Mouse (Mus musculus): ENCODE measurements around the gene Foxp4.

Gene Foxp4

DNA sequence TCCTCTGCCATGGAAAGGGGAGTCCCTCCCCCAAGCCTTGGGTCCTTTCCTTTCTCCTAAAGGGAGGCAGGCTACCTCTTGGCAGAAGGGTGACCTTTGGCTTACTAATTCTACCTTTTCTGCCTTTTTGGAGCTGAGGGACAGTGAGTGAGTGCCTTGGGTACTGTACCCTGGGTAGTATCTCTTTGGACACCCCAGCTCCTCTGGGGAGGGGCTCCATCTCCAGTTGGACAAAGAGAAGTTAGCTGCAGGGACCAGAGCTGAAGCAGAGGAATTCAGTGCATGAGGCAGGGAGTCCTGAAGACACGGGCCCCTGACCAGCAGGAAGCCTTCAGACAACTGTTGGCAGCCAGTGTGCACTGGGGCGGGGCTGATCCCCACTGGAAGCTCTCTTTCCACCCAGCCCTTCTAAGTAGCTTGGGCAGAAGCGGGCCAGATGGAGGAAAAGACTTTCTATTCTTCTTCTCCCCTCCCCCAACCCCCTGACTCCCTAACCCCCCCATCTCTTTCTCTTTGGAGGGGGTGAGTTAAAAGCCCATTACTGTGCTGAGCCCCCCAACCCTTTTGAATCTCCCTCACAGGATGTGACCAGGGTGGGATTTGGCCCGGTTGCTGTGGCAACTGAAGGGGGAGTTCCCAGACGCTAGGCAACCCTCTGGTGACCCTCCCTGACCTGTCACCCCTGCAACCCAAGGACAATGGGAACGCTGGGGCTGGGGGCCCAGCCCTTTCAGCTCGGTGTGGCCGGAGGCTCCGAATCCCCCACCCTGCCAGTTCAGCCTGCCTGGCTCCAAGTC, 26.3 kb downstream of the Foxp4 start:
- no peak for DNase-seq (ENCODE audit: low spot score)

DNA sequence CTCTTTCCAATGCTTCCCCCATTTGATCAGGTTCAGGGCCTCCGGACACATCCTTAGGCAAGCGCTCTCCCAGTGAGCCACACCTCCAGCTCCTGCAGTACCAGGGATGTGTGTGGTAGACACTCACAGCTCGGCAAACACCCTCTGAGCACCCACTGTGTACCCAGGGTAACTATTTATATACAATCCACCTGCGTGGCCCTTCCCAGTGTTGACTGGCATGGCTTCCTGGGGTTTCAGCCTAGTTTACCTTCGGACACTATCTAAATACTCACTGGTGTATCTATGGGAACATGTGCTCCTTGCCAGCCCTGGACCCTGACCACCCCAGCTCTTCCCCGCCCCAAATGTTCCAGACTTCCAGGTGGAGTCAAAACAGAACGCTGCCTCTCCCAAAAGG, 34.7 kb downstream of the Foxp4 start:
- DNase-seq (ENCODE audit: low spot score) = no peak

DNA sequence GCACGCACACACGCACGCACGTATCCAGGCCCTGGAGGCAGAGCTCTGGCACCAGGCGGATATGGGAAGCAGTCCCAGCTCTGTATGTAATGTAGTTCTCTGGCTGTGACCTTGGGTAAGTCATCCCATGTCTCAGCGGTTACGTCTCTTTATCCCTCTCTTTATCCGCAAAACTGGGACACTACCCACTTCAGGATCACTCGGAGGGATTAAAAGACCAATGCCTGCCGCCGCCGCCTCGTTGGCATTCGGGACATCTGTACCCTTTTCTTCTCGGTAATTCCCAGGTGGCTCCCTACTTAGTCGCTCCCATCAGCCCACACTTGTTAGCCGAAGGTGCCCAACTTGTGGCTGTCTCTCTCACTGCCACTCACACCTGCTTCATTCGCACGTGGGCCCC, 35.2 kb downstream of the Foxp4 start:
- no peak for DNase-seq (ENCODE audit: low spot score)

DNA sequence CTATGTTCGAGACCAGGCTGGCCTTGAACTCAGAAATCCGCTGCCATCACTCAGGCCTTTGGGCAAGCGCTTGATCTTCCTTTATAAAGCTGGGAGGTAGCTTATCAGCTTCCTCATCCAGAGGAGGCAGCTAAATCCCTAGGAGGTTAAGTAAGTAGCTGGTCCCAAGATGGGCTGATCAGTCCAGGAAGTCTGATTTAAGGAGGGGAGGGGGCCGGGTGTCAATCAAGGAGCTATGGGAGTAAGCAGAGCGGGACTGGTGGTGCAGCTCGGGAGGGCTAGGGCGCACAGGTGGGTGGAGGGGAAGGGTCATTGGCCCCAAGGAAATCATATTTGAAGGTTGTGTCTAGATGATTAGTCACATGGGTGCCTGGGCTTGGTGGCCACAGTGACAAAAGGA, 35.8 kb downstream of the Foxp4 start:
- no peak for DNase-seq (ENCODE audit: low spot score)

DNA sequence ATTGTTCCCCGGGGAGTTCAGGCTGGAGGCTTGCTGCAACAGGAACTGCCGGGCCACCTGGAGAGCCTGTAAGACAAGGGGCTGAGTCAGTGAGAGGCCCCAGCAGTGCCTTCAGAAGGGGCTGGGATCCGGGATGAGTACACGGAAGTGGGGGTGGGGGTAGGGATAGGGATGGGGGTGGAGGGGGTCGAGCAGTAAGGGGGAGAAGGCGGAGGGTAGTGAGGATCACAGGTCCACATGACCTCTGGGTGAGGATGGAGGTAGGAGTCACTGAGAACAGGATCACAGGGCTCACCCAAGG, 36.3 kb downstream of the Foxp4 start:
- DNase-seq (ENCODE audit: low spot score) = no peak

DNA sequence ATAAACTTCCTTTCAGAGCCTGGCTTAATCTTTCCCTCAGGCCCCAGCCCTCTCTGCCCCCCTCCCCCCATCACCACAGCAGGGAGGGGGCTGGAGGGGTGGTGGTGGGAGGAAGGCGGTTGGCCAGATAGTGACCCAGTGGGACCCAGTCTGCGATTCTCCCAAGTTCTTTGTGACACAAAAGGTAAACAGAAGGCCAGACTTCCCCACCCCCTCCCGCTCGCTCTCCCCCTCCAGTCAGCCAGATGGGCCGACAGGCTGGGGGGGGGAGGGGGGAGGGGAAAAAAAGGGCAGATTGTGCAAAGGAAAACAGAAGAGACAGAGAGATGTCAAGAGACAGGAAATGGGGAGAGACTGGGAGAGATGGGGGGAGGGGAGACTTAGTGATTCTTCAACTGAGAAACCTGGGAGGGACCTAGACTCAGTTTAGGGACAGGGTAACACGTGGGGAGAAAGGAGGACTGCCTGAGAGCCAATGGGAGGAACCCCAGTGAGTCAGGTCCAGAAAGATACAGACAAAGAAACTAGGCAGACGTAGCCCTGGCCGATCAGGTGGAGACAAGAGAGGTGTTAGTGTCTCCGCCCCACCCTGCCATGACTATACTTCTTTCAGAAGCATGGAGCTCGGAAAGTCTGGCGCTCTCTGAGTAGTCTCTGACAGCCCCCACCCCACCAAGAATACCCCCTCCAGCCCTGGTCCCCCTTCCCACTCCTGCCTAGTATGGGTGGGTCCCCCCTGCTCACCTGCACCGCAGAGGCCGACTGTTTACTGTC, 36.9 kb downstream of the Foxp4 start:
- DNase-seq (ENCODE audit: low spot score) = no peak

DNA sequence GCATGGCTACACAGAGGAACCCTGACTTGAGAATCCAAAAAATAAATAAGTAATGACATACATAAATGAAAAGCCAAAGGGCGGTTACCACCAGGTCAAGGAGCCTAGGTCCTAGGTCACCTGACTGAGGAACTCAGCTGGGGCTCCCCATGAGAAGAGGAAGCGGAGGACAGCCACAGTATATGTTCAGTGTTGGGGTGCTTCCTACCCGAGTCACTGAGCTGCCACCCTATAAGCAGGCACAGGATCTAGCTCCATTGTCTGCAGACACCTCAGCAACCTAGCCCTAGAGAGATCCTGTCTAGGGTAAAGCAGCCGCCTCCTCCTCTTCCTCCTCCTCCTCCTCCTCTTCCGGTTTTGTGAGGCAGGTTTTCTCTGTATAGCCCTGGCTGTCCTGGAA, 41.3 kb downstream of the Foxp4 start:
- no peak for DNase-seq (ENCODE audit: low spot score)

DNA sequence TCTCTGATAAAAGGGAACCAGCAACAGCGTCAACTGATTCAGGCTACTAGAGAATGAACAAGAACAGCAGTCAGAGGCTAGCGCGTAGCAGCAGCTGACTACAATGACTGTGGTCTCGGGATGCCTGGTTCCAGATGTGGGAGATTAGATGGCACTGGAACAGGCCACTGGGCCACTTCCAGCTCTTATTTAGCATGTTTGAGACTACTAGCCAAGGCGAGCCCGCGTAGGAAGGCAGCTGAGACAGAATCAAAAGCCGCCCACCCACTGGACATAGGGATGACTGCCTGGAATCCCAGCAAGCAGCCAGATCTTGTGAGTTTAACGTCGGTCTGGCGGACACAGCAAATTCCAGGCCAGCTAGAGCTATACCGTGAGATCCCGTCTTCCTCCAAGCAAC, 43.1 kb downstream of the Foxp4 start:
- no peak for DNase-seq (ENCODE audit: low spot score)

DNA sequence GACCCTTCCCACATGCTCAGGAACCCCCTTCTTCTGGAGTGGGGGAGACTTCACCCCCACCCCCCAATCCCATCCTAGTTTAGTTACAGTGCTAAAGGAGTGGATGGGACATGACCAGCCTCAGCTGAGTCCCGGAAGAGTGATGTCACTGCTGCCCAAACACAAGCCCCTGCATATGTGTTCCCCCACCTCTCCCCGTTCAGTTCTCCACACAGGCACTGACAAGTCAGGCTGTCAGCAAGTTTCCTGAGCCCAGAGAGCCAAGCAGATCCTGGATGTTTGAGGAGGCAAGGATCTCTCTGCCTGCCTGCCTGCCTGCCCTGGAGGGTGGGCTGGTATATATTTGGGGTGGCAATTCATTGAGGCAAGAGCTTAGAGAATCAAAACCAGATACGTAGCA, 45.2 kb downstream of the Foxp4 start:
- no peak for DNase-seq (ENCODE audit: low spot score)

DNA sequence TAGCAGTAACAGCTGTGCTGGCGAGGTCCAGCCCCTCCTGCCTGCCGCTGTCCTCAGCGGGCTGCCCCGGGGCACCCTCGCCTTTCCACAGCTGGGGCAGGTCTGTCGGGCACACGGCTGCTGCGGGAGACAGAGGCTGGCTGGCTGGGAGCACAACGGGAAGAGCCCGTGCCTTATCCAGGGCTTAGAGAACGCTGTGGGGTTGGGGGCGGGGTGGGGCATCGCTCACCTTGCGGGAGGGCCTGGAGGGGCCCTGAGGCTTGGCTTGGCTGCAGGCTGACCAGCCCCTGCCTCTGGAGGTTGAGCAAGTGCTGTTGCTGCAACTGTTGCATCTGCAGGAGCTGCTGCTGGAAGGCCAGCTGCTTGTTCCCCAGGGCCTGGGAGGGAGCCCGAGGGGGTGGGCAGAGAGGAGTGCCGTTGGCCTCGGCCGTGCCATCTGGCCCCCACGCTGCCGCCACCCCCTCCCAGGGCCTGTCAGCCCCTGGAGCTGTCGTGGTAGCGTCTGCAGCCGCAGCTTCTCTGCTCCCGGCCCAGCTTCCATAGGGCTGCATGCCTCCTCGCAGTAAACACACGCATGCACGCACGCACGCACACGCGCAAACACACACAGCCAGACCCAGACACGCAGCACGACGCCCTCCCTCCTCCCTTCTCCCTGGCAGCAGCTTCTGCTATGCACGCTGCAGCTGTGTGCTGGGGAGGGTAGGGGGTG, 45.9 kb downstream of the Foxp4 start:
- no peak for DNase-seq (ENCODE audit: low spot score)

DNA sequence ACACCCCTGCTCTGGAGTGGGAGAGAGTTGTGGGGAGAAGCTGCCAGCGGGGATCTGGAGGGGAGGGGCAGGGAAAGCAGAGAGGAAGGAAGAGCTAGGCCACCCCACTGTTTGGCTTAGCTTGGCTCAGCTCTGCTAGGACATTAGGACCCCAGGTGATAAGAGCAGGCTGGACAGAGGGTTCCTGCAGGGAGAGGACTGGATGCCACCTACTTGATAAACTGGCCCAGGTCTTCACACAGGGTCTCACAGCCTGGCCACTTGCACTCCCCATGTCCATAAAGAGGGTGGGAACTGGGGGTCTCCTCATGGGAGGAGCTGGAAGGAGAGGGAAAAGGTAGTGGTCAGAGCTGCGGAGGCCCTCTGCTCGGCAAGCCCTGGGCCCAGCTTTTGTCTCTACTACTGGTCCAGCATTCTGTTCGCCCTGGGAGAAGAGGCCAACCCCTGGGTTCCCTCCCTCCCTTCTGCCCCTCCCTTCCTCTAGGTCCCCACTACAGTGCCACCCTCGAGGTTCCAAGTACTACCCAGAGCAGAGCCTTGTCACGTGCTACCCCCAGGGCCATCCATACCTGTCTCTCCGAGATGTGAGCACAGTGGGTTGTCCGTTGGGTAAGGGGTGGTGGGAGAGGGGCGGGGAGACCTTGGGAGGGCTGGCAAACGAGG, 46.6 kb downstream of the Foxp4 start:
- DNase-seq (ENCODE audit: low spot score) = no peak

DNA sequence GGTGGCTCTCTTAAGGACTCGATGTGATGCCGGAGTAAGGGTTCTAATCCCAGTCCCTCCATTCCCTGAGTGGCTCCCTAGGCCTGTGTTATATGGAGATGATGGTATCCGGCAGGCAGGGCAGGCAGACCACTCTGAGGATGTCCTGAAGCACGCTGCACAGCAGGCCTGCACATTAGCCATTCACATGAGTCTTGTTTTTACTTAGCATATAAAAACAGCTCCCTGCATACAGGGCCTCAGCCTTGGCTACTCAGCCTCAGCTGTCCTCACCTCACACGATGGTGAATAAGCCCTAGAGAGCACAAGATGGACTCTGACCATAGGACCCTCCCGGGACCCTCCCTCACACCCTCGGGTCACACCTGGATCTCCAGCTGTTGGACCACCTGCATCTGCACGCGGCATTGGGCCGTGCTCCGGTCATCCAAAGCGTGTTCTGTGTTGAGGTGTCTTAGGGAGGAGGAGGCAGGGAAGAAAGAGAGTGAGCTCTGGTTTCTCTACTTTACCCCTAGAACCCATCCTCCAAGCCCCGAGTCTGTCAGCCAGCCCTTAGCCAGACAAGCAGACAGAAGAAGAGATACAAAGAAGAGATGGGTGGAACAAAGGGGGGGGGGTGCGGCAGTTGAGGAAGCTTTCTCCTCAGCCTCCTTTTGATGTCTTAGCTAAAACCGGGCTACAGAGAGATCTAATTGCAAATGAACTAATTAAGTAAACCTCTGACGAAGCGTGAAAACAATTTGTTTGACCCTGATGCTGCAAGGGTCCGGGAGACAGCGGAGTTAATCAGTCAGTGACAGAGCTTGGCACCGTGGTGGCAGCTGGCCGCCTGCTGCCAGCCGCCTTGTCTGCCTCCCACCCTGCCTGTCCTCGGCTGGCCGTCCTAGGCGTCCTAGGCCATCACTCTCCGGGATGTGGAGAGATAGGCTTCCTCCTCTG, 47.4 kb downstream of the Foxp4 start:
- DNase-seq (ENCODE audit: low spot score) = no peak

DNA sequence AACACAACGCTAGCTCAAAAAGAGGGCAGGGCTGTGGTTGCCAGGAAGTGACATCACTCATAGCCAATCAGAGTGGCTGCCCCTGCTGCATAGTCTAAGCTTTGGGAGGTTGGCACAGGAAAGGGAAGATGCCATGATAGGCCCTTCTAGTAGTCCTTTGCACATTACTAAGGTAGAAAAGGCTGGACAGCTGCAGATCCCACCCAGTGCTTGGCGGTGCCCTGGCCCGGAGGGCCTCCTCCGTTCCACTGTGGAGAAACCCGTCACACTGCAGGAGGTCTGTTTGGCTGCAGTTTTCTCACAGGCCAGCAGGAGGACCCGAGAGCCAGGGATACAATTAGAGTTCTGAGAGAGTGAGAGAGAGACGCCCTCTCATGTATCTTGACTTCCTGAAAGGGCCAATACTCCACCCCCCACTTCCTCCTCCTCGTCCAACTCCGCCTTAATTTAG, 51.1 kb downstream of the Foxp4 start:
- DNase-seq (ENCODE audit: low spot score) = peak; percentile 88

DNA sequence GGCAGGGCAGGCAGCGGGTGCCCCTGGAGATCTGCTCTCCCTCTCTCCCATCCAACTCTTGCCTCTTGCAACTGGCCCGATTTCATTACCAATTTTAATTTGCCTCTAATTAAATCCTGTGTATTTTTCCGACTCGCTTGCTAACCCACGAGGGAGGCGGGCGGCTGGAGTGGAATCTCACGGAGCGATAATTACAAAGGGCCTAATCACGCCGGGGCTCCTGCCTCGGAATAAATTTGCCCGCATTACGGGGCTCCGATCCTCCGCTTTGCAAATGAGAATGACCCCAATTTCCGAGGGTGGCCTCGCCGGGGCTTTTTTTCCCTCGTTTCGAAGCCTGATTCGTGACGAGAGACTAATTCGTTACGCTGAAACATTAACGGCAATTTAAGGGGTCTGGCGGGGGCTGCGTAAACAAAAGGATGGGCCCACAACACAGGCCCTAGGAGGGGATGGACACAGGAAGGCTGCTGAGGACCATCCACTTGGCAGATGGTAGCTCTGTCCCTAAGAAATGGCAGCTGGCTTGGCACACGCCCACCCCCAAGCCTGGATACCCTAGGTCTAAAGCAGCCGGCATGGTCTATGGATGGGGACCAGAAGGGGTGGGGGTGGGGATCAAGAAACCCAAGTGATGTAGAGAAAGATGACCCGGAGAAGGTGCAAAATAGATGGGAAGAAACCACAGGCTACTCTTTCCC, 52.0 kb downstream of the Foxp4 start:
- DNase-seq (ENCODE audit: low spot score) = no peak

DNA sequence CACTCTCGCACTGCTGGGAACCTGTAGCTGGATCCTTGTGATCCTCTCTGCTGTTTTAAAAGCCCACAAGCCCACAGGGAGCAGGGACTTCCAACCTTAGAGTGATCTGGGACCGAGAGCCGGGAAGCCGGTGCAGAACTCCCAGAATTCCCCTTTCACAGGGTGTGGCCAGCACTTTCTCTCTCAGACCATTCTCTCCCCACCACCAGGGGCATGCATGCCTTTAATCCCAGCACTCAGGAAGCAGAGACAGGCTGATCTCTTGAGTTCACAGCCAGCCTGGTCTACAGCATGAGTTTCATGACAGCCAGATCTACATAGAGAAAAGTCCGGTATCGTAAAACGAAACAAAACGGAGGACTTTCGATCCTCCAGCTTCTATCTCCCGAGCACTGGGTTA, 54.6 kb downstream of the Foxp4 start:
- DNase-seq (ENCODE audit: low spot score) = no peak

DNA sequence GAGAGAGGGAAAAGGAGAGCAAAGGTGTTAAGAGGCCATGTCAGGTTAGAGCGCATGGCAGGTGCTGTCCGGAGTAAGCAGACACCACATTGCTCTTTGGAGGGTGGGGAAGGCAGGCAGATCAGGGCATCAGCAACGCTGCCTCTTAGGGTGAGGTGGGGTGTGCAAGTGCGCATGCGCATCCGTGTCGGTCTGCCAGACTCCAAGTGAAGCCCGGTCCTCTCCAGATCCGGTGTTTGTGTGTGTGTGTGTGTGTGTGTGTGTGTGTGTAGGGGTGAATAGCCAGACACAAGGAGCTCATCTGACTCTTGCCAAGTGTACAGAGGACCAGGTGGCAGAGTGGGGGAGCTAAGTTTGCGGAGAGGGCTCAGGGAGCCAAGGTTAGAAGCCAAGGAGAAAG, 58.4 kb downstream of the Foxp4 start:
- DNase-seq (ENCODE audit: low spot score) = no peak

DNA sequence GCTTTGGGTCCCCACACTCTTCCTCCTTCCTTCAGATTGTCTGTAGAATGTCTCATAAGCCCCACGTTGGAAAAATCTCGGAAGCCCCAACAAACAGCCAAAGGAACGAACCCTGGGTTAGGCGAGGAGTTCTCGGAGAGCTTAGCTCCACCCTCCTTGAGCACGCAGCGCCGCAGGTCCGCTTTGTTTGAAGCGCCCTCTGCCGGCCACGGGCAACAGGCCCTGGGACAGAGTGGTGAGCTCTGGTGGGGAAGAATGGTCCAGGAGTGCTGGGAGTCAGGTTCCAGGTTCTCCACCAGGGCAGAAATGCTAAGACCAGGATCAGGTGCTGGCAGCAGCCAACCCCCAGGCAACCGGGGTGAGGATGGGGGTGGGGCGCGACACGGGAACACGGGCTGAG, 59.9 kb downstream of the Foxp4 start:
- DNase-seq (ENCODE audit: low spot score) = peak; percentile 74

DNA sequence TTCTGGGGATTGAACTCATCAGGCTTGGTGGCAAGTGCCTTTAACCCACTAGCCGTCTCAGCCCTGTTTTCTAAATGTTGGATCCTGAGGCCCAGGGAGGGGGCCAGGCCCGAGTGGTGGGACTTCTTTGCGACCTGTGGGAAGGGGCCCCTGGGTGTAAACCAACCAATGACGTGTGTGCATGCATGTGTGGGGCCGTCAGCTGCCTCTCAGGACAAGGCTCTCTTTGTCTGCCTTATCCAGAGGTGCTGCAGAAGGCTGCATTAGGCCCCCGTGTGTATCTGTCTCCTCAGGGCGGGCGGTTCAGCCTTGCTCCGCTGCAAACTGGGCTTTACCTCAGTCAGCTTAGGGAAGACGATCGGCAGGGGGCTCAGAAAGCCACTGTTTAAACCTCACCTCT, 61.0 kb downstream of the Foxp4 start:
- no peak for DNase-seq (ENCODE audit: low spot score)

DNA sequence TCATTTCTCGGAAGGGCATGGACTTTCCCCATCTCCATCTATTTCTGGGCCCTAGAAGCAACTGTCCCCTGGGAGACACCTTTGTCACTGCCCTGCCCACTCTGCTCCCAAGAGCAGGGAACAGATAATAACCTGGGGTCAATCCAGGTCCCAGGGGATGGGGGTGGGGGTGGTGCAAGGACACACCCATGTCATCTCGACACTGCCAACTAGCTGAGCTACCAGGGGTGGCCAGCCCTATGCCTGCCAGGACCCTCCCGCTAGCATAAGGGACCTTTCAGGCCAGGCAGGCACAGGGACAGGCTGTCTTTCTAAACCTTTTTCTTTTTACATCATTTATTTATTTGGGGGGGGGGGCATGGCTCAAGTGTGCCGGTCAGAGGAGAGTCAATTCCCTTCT, 61.4 kb downstream of the Foxp4 start:
- no peak for DNase-seq (ENCODE audit: low spot score)

DNA sequence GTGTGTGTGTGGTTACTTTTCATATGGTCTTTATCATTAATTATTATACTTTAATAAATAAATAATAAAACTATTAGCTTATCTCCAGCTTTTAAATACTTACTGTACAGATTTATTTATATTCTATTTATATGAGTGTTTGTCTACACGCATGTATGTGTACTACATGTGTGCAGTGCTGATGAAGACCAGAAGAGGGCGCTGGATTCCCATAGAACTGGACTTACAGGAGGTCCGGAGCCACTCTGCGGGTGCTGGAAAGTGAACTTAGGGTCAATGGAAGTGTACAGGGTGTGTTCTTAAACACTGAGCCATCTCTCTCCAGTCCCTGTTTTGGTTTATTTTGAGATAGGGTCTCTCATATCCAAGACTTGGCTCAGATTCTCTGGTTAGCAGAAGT, 68.9 kb downstream of the Foxp4 start:
- no peak for DNase-seq (ENCODE audit: low spot score)

DNA sequence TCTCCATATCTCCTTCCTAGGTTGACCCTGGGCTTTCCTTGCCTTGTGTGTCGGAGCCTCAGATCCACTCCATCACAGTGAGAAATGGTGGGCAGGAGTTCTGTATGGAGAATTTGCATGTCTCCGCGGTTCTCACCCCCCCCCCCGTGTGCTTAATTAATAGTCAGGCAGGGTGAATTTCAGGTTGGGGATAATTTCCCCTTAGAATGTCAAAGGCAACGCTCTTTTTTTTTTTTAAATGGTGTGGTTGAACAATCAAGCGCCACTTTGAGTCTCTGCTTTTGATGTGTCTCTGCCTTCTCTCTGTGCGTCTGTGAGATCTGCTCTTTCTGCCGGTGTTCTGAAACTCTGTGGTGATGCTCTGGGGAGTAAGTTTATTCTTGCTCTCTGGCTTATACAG, 69.5 kb downstream of the Foxp4 start:
- DNase-seq (ENCODE audit: low spot score) = no peak
